Mouse (Mus musculus): ENCODE measurements at regions not wholly inside any gene's neighbourhood (a gene's known extent, or its start where the extent isn't known, plus 50 kb on each side); places are given as distances from the start of the nearest gene placed in this dataset.

GRCm38 (mm10) chr1:73535726-73536265 is 520.1 kb upstream of the Tnp1 start:
- no peak for TF ChIP-seq CTCF (IDR thresholded peaks at IDR 0.05)
- no peak for TF ChIP-seq EP300 (IDR thresholded peaks at IDR 0.05)
